Mouse (Mus musculus) mammary gland, adult 2 months (tissue): ENCODE data around the gene Olfr666. TPM values are rescaled to one million over a fixed set of nuclear protein-coding genes. Genes with fewer than 3 reads are reported as not detected.

Experiments
- polyA plus RNA-seq: library from polyadenylated mRNA; depleted of rRNA; stranded (reverse); fragments of >200 nt; gene quantifications from 2 replicates; pipeline ENCODE4 v1.2.3, GENCODE M21; 2012; ENCODE audit warnings: low replicate concordance; rRNA removed

Gene Olfr666
- not detected in 2 replicates for polyA plus RNA-seq

DNA sequence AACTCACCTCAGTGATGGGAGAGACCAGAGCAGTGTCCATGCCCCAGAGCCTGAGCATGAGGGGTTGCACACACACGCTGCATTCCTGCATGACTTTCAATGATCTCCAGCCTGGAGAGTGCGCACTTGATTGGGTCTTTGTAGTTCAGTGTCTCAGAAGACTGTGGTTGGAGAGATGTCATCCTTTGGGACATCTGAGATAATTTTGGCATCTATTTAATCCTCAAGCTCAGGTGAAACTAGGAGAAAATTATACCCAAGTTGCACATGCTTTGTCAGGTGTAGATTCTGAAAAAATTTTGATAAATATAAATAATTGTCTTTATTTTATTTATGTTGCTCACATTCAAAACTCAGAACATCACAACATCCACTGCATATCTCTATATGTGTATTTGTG lies at the start of gene Olfr666:
Olfr666 (minus strand) TSS at position 101 of the 400 bp plus-strand sequence.

DNA sequence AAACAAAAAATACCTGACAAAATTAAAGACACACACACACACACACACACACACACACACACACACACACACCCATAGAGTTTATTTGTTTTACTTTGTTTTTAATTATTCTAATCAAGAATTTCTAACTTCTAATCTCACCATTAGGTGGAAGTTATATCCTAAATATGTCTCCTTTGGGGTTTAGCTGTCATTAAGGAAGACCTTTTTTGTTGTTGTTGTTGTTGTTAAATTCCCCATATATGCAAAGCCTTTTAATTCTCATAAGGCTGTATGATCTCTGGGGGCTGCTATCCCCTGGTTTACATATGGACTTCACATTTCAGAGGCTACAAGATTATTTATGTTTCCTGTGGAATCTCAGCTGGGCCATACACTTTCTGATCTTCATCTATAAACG lies 38.2 kb upstream of the Olfr666 start, which contains the start of gene Olfr669:
Olfr669 (plus strand) TSS at position 301 of the 400 bp plus-strand sequence.

DNA sequence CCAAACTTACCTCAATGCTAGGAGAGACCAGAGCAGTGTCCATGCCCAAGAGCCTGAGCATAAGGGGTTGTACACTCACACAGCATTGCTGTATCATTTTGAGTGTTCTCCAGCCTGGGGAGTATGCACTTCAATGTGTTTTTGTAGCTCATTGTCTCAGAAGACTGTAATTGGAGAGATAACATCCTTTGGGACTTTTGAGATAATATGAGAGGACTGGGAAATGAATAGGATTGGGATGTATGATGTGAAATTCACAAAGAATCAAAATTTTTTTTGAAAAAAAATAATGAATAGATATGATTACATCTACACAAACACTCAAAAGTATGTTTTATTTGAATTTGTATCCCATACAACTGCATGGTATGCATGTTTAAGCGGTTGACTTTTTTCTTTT lies 32.2 kb upstream of the Olfr666 start, which contains the start of gene Olfr668:
Olfr668 (minus strand) TSS at position 101 of the 400 bp plus-strand sequence.

DNA sequence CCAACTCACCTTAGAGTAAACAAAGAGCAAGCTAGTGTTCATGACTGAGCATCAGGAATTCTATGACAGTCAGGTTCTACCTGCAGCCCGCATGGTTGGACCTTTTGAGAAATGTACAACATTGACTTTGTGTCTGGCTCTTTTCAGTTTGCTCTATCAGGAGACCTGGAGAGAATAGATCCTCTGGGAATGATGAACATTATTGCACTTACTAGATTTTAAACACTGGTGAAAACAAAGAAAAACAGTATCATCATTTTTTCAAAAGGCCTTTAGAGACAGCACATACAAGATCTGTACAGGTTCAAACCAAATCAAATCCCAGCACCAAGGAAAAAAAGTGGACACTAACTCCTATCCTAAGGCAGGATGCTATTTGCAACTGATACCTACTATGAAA lies 25.6 kb upstream of the Olfr666 start, which contains the start of gene Olfr667:
Olfr667 (minus strand) TSS at position 101 of the 400 bp plus-strand sequence.

DNA sequence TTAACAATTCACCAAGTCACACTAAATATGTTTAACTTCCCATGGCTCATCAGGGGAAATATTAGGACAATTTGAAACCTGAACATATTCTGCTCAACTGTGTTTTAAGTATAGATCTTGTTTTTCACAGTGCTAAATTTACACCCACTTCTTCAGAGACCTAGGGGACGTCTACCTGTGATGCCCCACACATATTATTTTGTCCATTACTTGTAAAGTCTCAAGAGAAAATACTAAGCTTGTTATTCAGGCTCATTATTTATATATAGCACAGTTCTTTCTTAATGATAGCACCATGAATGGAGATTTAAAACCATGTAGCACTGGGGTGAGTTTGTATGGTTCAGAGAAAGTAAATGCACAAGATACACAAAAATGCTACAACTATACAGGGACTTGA lies 18.0 kb downstream of the Olfr666 start, which contains the start of gene Olfr665:
Olfr665 (plus strand) TSS at position 301 of the 400 bp plus-strand sequence.

DNA sequence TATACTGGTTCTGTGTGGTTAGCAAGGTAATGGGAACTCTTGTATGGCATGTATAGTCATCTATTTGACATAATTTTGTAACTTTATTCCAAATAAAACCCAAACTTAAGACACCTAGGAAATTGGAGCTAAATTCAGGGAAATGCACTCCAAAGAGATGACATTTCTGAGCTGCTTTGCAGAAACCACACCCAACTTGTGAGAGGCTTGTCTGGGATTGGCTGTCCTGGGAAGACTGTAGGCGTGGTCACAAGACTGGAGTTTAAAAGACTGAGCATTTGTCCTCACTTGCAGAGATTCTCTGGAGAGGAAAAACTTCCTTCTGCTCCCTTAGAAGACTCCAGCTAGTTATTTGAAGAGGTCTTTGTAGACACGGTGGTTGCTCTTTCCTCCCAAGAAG lies 39.0 kb downstream of the Olfr666 start, which contains the start of gene Usp17la:
Usp17la (plus strand) TSS at position 301 of the 400 bp plus-strand sequence.

DNA sequence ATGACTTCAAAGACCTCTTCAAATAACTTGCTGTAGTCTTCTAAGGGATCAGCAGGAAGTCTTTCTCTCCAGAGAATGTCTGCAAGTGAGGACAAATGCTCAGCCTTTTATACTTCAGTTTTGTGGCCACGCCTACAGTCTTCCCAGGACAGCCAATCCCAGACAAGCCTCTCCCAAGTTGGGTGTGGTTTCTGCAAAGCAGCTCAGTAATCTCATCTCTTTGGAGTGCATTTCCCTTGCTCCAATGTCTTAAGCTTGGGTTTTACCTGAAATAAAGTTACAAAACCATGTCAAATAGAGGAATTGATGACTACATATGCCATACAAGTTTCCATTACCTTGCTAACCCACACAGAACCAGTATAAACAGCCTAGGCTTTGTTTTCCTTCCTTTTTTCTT lies 53.2 kb downstream of the Olfr666 start, which contains the start of gene Usp17lb:
Usp17lb (minus strand) TSS at position 101 of the 400 bp plus-strand sequence.

Other genes with a start within 250 kb of the Olfr666 start
- not detected in 2 replicates for gene Olfr658, start 248.6 kb downstream of the Olfr666 start, polyA plus RNA-seq
- not detected in 2 replicates for gene Olfr659, start 229.2 kb downstream of the Olfr666 start, polyA plus RNA-seq
- not detected in 2 replicates for gene Olfr661, start 209.5 kb downstream of the Olfr666 start, polyA plus RNA-seq
- not detected in 2 replicates for gene Usp17le, start 118.5 kb downstream of the Olfr666 start, polyA plus RNA-seq
- gene Usp17lb, start 53.3 kb downstream of the Olfr666 start, polyA plus RNA-seq = not detected in 2 replicates
- gene Usp17la, start 38.9 kb downstream of the Olfr666 start, polyA plus RNA-seq = not detected in 2 replicates
- gene Olfr665, start 17.9 kb downstream of the Olfr666 start, polyA plus RNA-seq = not detected in 2 replicates
- gene Olfr667, start 25.5 kb upstream of the Olfr666 start, polyA plus RNA-seq = not detected in 2 replicates
- gene Olfr668, start 32.1 kb upstream of the Olfr666 start, polyA plus RNA-seq = not detected in 2 replicates
- gene Olfr669, start 38.3 kb upstream of the Olfr666 start, polyA plus RNA-seq = not detected in 2 replicates
- gene Olfr670, start 66.7 kb upstream of the Olfr666 start, polyA plus RNA-seq = not detected in 2 replicates
- gene Olfr671, start 83.2 kb upstream of the Olfr666 start, polyA plus RNA-seq = not detected in 2 replicates
- gene Olfr672, start 106.1 kb upstream of the Olfr666 start, polyA plus RNA-seq = not detected in 2 replicates
- not detected in 2 replicates for gene Olfr675, start 132.5 kb upstream of the Olfr666 start, polyA plus RNA-seq
- not detected in 2 replicates for gene Olfr676, start 136.7 kb upstream of the Olfr666 start, polyA plus RNA-seq
- gene Olfr677, start 155.4 kb upstream of the Olfr666 start, polyA plus RNA-seq = not detected in 2 replicates
- not detected in 2 replicates for gene Olfr678, start 168.5 kb upstream of the Olfr666 start, polyA plus RNA-seq
- gene Olfr679, start 185.3 kb upstream of the Olfr666 start, polyA plus RNA-seq = not detected in 2 replicates
- gene Olfr680-ps1, start 196.9 kb upstream of the Olfr666 start, polyA plus RNA-seq = not detected in 2 replicates
- gene Olfr681, start 220.9 kb upstream of the Olfr666 start, polyA plus RNA-seq = not detected in 2 replicates